Mouse (Mus musculus) c-Kit-positive CD71-positive TER-119-positive erythroid progenitor cells, embryonic 14.5 days (primary cell): Measurements from ENCODE around the gene Aox4.

ENCODE experiments used
- DNase-seq: peaks from one replicate; pipeline ENCODE4 v3.0.0-alpha.2; 2013; ENCODE audit warnings: low spot score

Gene Aox4

DNA sequence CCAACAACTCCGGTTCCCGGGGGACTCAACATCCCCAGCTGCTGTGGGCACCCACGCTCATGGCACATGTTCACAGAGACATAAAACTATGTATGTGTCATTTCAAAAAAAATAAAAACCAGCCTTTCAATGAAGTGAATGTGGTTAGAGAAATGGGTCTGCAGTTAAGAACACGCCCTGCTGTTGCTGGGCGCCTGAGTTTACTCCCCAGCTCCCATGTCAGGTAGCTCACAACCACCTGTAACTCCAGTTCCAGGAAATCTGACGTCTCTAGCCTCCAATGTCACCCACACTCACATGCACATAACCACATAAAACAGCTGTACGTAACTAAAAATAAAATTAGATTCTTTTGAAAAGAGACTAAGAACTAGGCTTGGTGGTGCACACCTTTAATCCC, 90.9 kb downstream of the Aox4 start:
- DNase-seq = no peak

DNA sequence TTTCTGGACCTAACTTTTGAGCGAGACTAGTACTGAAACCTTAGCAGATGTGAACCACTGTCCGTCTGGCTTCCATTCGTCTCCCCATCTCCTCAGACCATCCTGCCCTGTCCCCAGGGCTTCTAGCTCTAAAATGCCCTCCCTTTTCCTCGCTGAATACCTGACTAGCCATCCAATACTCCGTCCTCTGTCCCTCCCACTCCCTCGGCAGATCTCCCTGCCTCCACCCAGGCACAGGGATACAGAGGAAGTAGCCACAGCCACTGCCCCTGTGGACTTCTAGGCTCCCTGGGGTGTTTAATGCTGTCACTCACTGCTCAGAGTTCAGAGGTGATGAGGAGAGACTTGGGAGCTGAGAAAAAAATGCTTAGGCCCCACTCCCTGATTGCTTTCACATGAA, 91.8 kb downstream of the Aox4 start:
- DNase-seq = no peak

DNA sequence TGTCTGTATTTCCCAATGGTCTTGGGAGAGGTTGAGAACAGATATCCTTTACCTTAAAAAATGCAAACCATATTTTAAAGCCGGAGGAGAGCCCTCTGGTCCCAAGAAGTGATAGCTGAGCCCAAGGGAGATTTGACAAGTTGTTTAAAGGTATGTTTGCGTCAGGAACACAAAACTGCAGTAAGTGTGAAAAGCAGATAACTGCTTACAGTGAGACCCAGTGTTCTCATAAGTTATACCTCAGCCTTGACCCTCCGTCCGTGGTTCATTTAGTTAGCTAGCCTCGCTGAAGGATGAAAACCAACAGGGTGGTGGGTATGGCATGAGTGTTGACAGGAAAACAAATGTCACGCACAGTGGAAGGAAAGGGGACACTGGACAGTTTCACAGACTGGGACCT, 92.8 kb downstream of the Aox4 start:
- DNase-seq = no peak

DNA sequence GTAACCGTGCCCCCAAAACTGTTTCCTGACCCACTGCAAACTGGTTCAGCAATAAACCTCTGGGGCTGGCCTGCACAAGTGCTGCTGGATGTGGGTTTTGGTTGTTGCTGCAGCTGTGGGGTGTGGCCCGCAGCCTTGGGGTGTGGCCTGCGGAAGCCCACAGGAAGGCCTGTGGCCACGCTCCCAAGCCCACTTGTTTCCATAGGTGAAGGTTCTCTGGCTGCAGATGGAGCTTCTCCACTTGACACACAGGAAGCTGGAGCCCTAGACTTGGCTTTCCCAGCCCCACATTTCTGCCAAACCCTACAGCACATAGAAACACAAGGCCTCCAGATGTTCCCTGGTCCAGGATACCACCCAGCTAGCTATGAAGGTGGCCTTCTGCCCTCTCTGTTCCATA, 93.5 kb downstream of the Aox4 start:
- no peak for DNase-seq

DNA sequence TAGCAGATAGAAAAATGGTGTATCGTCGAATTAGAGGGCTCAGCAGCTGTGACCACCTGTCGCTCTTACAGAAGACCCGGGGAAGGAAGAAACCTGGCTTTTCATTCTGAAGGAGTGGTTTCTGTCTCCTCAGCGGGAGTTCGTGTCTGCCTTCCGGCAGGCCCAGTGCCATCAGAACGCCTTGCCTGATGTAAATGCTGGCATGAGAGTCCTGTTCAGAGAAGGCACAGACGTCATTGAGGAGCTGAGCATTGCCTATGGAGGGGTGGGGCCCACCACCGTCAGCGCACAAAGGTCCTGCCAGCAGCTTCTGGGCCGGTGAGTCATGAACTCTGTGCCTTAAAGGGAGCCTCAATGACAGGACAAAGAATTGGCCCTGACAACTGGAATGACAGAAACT, 94.1 kb downstream of the Aox4 start:
- DNase-seq = no peak

DNA sequence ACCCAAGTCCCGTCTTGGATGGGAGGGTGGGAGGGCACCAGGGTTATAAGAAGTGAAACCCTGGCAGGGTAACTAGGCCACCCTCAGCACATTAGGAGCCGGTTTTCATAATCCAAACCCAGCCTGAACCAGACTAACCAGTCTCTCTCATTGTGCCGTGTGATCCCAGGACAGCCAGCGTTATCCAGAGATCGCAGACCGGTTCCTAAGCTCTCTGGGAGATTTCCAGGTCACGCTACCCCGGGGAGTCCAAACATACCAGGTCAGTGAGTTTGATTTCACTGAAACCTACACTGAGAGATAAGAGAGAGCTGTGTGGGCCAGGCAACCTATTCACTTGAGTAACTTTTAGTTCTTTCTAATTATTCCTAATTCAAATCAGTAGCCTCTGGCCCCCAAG, 97.0 kb downstream of the Aox4 start:
- no peak for DNase-seq

DNA sequence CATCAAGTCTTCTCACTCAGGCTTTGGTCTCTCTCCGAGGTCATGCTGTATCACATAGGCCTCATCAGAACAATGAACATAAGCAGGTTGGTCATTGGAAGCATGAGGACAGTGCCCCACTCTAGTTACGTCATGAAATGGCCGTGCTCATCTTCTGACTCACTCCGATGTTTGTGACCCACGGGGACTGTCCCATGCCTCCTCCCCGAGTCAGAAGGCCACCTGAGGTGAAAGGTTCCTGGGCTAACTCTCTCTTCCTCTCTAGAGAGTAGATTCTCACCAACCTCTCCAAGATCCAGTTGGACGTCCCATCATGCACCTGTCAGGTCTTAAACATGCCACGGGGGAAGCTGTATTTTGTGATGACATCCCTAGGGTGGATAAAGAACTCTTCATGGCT, 98.4 kb downstream of the Aox4 start:
- no peak for DNase-seq

DNA sequence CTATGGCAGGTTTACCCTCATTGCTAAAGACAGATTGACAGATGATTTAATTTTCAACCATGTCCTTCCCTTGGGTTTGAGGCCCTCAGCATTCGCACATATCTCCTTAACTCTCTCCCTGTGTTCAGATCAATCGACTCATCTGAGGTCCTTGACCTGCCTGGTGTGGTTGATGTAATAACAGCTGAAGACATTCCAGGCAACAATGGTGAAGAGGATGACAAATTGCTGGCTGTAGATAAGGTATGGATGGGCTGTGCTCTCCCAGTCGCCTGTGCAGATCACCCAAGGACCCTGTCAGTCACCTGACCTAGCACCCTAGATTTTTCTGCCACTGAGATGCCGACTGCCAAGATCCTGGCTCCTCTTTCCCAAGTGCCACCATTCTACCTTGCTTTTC, 99.7 kb downstream of the Aox4 start:
- DNase-seq = no peak

DNA sequence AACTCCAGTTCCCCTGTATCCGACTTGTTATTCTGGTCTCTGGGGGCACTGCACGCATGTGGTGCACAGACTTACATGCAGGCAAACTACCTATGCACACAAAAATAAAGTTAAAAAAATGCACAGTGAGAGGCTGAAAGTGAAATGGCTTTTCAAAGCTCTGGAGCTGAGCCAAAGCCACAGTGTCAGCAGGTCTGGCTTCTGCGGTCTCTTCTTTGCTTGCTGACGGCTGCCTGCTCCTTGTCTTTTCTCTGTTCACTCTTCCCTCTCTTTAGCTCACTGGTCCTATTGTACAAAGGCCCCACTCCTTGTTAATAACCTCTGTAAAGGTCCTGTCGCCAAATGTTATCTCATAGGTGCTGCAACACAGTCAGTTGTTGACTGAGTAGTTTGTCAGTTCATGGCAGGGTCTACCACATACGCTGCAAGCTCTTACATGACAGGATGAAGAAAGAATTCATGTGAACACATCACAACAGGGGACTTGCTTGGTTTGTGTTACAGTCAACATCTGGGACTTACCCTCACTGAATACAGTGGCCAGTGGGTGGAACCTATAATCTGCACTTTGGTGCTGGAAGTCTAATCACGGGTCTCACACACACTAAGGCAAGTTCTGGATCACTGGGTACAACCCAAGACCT, 101.1 kb downstream of the Aox4 start:
- DNase-seq = no peak

DNA sequence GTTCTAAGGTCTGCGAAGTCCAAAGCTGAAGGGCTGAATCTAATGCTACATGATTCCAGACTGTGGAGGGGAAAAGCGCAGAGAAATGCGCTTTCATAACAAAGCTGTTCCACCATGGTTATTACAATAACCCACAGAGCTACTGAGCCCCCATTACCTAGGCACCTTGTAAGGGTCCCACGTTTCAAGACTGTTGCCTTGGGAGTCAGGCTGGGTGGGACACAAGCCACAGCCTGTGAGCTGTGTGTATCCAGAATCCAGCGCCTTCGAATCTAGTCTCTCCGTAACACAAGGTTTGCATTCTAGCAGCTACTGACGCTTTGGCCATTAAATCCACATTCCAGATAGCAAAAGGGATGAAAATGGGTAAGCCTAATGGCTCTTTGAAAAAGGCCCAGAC, 103.0 kb downstream of the Aox4 start:
- no peak for DNase-seq

DNA sequence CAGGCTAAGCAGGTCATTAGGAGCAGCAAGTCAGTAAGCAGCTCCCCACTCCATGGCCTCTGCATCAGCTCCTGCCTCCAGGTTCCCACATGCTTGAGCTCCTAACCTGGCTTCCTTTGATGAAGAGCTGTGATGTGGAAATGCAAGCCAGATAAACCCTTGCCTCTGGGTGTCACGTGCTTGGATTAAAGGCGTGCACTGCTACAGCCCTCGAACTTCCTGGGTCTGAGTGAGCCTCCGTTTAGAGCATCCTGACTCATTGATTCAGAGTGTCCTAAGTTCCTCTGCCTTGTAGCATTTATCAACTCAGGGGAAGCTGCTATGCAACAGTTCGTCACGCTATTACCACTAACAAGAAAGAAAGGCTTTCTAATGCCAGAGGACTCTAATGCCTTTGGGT, 105.3 kb downstream of the Aox4 start:
- no peak for DNase-seq
